Mouse (Mus musculus) spleen, adult 2 months (tissue): ENCODE measurements around the gene Vangl1.

Experiments
- CTCF ChIP-seq: fragments of 200-500 bp; IDR thresholded peaks from 2 replicates; pipeline ENCODE4 v1.5.1; 2011; ENCODE audit warnings: mild to moderate bottlenecking, inconsistent platforms; ENCODE audit not compliant: insufficient read depth, insufficient read length, insufficient replicate concordance; ENCODE audit errors: extremely low read depth
- POLR2A ChIP-seq: fragments of 200-500 bp; IDR thresholded peaks from 2 replicates; pipeline ENCODE4 v1.6.1; 2011; ENCODE audit warnings: low read depth, low read length, inconsistent platforms

DNA sequence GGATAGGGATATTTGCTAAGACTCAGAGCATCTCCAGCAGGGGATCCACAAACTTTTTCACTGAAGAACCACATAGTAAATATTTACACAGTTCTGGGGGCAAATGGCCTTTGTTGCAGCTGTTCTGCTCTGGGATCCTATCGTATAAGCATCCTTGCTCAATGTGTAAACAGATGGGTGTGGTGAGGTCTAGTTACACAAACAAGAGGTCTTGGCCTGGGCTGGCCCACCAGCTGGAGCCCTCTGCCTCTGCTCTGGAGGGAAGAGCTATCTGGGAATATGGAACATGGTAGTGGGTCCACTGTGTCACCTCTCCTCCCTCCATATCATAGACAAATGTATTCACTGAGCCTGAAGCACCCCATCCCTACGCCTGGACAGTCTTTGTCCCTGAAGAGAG lies 77.4 kb downstream of the Vangl1 start:
- TF ChIP-seq POLR2A (no peak), CTCF (no peak)
